Mouse (Mus musculus): ENCODE data around the gene Itgb7.
"Not testable (repeated sequence)": the region's sequence is repeated elsewhere in the genome, so short reads cannot be mapped to it uniquely, and the experiment has no call there.

Itgb7 gene

DNA sequence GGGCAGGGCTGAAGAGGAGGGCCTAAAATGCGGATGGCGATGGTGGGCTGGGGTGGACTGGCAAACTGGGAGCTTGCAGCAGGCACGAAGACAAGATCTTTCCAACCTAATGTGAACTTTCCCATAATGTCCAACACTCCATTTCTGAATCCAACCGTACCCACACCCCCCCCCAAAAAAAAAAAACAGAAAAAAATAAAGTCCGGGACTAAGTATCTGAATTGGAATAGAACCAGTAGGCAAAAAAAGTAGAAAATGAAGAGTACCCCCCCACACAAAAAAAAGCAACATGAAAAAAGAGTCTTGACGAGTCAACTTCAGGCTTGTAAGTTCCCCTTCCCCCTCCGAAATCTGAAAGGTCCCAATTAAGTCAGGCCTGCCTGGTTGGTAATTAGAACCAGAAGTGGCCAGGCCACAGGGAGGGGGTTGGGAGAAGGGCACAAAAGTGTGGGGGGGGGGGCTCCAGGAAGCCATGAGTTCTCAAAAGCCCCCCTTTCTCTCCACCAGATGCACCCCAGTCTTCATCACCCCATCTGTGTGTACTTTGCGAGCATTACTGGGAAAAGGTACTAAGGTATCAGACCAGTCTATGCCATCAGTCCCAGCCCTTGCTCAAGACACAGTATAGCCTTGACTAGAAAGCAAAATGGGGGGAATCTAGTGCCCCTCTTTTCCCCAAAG lies 16.5 kb upstream of the Itgb7 start:
- peak; percentile 79 for DNase-seq

DNA sequence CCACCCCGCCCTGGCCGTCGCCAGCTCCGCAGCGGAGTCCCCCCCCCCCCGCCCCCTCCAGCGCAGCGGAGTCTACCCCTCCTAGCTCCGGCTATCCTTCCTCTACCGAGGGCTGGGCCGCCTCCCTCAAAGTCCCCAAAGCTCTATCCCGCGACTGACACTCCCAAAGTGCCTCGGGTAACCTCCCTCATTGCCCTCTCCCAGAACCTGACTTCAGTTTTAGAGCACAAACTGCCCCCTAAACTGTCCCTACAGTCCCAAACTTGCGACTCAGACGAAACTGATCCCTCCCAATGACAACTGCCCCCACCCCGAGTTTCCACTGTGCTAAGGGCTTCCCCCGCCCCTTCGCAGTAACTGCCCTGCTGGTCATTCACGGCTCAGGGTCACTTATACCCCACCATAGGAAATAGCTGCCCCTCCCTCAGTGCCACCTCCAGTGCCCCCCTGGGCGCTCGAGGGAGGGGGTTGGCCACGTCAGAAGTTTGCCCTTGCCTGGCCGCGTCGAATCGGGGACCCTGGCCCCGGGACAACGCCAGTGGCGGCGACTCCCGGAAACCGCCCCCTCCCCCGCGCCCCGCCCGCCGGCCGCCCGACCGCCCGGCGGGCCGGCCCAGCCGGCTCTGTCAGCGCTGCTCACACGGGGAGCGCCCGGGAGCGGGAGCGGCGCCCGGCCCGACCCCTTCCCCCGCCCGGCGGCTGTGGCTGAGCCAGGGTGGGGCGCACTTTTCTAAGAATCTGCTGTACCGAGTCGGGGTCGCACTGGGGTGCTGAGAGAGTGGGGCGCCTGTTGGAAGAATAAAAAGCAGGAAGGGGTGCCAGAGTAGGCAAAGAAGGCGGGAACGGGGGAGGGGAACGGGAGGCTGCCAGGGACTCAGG lies 15.7 kb upstream of the Itgb7 start:
- DNase-seq: peak; percentile 83

DNA sequence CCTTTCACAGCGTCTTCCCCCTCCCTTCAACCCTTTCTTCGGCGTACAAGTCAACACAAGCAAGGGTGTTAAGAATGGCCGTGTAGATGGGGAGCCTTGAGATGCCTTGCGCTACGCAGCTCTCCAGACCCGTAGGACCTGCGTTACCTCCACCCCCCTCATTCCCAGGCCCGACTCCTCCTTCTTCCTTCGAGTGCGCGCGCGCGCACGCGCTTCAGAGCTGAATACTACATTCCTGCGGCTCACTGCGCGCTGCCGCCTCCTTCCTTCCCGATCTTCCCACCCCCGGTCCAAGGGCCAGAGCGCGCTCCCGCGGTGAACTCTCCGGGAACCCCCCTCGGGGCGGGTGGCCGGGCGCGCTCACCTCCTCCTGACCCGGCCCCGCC lies 15.1 kb upstream of the Itgb7 start:
- peak; percentile 98 for DNase-seq

DNA sequence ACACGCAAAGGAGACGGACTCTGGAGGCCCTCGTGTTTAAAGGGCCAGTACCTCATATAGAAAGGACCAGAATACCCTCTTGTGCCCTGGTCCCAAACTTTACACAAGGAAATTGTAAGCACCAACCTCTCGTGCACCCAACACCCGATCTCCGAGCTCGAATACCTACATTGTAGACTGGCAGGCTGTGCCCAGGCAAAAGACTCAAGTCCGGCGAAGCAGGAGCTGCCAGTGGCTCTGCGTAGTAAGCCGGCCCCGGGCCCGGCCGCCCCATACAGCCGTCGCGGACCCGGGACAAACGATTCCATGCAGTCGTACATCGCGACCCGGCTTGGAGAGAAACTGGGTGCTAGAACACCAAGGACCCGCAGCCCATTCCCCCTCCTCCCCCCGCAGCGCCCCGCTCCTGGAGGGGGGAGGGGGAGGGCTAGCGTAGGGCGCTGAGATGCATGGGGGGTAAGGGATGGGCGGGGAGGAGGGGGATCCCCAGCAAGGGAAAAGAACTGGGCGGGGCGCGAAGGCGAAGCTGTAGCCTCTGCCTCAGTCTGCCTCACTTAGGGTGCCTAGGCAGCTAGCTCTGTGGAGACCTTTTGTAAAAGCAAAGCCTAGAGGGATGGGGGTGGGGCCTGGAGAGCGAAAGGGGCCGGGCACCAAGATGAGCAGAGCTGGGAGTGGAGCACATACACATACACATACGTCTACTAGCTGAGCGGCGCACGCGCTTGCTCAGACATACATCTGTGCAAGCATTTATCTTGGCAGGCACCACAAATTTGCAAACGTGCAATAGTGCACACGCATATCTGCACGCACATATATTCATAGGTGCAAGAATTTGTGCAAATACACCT lies 14.4 kb upstream of the Itgb7 start:
- peak; percentile 86 for DNase-seq

DNA sequence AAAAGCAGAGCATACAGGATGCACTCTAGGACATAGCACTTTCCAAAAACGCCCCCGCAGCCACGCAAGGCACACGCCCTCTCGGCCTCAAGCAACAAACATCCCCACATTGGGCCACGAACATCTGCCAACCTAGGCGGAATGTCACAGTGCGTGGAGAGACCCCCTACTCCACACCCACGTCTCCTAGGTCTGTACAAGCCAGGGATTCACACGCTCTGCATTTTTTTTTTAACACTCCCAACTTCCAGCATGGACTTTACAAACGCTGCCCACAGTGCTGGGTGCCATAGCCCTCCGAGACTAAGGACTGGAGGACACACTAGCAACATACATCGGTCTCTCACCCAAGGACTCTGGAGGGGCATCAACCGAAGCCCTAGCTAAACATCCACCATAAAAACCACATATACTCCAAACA lies 13.7 kb upstream of the Itgb7 start:
- no peak for DNase-seq

DNA sequence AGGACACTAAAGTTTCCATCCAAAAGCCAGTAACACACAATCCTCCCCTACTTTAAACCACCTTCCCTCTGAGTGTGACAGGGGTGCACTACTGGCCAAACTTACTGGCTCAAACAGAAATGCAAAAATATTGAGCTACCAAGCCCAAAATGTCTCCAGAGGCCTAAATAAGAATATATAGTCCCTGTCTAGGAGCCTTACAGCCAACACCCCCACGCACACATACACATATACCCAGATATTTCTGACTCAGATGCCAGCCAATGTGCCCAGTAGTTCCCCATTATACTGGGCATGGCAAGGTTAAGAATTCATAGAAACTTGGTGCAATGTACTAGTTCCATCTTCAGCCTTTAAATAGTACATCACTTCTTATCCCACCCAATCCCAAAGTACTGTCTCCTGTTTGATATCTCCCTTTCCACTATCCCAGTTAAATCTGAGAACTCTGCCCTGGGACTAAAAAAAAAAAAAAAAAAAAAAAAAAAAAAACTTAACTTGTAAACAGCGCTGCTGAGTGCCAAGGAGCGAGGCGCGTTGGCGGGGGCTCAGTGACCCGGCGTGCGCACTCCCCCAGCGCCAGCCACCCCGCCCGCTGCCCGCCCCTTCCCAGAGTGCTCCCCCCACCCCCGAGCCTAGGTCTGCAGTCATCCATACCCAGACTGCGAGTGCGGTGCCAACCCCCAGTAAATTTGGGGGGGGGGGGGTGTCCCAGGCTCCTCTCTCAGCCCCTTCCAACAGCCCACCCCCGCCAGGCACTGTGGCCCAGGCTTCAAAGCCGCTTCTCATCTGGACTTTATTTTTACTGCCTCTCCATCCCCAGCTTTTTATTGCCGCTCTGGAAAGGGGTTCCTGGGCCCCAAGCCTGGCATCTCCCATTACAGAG lies 12.8 kb upstream of the Itgb7 start:
- peak; percentile 25 for DNase-seq

DNA sequence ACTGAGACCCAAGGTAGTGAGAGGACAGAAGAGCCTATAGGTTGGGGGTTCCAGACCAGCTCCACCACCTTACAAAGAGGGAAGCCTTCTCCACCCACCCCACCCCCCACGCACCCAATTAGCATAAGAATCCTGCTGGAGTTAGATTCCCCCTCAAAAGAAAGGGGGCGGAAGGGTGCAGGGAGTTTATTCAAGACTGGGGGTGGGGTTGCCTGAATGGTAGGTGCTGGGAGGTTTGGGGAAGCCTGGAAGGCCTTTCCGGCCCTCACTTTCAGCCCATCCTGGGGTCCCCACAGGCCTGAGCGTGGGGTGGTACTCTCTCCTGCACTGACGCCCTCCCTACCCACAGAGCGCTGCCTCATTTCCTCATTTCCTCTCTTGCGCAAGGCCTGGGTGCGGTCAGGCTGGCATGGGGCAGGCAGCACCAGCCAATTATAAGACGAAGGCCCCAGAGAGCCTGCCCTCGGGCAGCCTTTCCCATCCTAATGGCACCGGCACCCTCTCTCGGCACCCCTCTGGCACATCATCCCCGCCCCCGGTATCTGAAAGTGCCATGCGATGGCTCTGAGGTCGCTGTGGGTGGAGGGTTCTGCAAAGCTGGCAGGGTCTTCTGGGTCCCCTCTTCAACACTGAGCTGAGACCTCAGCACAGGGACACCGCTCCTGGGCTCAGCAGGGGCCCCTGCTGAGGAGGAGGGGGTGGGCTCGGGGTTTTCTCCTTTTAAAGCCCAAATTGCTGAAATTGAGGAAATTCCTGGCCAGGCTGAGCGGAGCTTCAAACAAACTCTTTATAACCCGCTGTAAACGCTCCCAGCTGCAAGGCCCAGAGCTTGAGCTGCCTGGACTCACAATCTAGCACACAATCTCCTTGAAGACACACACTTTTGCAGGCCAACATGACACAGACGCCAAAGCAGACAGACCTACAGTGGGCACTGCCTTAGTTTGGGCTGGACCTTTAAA lies 11.8 kb upstream of the Itgb7 start:
- peak; percentile 40 for DNase-seq

DNA sequence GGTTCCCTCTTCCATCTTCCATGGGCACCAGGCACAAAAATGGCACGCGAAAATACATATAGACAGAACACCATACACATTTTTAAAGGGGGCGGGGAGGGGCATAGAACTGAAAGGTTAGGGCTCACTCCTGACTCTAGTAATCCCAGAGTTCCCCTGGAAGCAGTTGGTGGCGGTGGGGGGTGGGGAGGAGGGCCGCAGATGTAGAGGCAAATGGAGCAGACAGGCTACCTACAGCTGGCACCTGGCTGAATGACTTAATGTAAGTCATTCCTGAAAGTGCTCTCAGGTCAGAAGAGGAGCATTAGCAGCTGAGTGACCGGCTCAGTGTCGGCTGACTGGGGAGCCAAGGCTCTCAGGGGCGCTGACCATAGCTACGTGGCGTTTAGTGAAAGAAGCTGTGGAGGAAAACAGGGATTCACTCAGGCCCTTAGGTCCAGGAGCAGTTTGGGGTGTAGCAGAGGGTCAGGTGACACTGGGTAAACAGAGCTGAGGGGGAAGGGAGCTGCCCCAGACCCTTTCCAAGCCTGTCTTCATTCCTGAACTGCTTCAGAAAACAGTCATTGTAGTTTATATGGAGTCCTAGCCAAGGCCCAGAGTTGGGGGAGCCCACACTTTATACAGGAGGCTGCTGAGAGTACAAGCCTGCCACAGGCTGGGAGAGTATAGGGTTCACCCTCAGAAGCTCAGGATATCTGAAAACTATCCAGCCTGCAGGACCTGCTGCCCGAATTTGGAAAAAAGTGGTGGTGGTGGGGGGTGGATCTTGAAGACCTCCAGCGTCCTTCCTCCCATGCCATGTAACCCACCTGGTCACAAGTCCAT lies 10.9 kb upstream of the Itgb7 start:
- no peak for DNase-seq

DNA sequence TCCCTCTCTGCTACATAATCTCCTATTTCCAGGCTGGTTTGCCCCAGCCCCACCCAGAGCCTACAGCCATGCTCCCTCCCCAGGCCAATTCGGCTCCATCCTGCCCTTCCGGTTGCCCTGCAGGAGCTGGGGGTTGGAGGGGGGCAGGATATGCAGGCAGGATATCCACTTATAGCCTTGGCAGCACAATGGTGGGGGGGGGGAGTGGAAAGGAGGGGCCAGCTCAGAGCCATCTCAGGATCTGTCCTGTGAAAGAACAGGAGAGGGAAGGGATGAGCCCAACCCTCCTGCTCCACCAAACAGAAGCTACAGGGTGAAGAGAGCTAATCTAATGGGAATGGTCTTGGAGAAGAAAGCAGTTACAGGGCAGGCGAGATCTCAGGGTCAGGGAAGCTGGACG lies 8.9 kb upstream of the Itgb7 start:
- no peak for DNase-seq

DNA sequence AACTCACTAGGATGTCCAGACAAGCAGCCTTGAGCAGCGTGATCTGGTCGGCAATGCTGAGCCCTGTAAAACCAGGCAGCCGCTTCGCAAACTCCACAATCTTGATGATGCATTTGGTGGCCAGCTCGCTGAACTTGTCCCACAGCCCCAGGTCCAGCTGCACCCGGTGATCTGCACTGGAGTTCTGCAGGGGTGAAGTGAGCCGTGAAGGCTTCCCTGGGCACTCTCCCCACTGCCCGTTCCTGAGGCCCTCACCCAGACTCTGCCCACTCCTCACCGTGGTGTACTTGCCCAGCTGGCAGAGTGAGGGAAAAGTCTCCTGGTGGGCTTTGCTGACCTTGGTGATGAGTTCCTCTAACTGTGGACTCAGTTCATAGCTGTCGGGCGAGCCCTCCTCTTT lies 8.1 kb upstream of the Itgb7 start:
- no peak for DNase-seq

DNA sequence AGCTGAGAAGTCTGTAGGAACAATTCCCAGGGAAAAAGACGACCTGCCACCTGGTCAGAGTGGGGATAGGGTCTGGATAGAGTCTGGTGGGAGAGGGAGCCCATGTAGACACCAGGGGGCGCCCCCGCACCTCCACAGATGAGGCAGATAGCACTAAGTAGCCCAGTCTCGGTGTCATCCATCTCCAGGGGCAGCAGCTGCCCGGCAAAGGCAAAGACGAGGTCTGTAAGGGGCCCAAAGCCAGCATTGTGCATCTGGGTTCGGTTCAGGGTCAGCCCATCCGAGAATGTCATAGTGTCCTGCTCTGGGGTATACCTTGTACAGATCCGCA lies 7.5 kb upstream of the Itgb7 start:
- DNase-seq: peak; percentile 86

DNA sequence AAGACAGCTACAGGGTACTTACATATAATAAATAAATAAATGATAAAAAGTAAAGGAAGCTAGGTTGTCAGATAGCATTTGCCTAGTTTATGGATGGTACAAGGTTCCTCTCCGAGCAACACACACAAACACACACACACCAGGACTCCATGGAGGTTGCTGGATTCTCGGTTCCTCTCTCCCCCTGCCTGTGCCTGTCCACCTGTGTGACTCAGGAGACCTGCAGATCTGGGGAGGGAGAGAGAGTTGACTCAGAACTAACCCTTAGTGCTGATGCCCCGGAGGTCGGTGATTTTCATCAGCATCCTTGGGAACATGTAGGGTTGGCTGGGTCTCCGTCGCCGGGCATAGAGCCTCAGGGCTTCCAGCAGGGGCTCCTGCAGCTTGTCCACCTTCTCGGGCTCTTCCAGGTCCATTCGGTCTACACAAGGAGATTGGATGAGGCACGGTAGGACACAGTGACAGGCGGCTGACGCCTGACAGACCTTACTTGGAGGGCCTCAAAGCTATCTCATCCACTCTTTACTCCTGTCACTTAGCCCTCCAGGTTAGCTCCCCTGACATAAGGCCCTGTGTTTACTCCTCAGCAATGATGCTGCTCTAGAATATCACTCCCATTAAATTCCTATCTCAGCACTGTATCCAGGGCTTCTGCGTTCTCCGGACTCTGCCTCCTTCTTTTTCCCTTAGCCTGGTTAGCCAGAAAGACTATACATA lies 7.0 kb upstream of the Itgb7 start:
- no peak for DNase-seq

DNA sequence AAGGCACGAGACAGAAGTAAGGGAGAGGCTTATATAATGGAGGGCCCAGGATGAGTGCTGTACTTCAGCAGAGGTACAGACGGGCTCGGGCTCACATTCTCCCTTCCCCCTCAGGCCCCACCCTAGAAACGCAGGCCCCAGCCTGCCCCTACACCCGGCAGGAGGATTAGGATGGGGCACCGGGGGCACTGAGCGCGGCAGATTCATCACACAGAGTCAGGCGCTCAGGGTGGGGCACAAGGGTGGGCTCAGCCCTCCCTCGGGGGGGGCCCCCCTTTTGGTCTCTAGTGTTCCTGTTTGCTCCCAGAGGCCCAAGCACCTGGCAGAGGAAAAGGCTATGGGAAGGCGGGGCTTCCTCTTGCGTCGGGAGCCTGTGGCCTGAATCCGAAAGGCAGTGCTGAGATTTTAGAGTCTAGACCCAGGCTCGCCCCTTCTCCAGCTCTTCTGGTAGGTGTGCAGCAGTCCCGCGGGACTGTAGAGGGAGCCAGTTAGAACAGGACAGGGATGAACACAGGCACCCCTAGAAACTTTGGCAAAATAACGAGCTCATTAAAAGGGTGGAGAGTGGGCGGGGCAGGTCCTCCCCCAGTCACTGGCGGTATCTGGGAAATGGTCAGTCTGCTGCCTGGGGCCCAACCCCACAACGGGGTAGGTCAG lies 3.8 kb upstream of the Itgb7 start:
- DNase-seq: peak; percentile 46

DNA sequence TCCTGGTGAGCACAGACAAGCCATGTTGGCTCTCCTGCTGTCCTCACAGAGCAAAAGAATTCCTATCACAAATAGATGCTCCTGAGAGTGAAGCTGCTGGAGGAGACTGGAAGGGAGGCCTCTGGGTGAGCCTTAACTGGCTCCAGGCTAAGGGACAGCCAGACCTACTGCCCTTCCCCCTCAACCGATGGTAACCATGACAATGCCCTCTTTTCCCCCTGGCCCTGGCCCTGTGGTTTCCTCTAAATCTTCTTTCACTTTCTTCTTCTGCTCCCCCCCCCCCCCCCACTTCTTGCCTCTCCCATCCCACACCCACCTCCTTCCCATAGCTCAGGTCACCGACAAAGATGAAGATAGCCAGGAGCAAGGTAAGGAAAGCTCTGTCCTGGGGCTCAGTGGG lies 2.2 kb upstream of the Itgb7 start:
- DNase-seq: peak; percentile 20

DNA sequence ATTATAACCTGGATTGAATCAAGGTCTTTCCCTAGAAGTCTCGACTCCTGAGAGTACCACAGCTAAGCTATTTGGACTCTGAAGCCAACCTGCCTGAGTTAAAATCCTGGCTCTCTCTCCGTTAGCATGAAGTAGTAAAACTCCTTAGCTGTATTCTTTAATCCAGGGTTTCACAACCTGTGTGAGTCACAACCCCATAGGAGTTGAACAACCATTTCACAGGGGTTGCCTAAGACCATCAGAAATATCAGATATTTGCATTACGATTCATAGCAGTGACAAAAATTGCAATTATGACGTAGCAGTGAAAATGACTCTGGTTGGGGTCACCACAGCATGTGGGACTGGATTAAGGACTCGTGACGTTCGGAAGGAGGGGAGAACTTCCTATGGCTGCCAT lies 1.0 kb upstream of the Itgb7 start:
- no peak for DNase-seq

DNA sequence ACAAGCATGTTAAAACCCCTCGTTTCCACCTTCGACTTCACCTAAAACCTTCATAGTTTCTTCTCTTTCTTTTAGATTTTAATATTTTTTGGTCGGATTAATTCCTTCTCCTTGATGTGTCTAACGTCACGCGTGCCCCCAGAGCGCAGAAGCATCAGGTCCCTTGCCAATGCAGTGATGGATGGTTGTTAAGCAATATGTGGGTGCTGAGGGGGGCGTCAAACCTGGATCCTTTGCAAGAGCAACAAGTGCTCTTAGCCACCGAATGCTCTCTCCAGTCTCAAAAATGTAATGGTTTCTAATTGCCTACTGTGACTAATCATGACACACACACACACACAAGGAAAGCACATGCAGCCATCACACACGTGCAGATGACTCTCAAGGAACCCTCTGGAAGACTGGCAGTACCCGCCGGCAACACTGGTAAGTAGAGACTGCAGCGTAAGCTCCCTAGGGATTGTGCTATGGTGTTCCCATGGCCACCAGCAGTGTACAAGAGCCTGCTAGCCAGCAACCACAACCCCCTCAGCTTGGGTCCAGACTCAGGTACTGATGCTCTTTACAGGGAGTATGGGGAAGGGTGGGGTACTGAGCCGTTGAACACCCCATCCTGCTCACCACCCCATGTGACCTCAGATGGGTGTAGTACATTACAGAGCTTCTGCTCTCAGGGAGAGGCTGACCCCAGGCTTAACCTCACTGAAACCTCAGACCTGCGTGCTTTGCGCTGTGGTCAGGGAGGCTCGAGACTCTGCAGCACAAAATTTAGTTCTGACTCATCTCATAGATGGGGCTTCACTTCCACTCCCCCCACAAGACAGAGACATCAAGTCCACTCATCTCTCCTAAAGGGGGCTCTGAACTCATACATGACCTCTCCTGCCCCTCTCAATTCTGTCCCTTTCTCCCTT lies 1.1 kb downstream of the Itgb7 start:
- no peak for DNase-seq

DNA sequence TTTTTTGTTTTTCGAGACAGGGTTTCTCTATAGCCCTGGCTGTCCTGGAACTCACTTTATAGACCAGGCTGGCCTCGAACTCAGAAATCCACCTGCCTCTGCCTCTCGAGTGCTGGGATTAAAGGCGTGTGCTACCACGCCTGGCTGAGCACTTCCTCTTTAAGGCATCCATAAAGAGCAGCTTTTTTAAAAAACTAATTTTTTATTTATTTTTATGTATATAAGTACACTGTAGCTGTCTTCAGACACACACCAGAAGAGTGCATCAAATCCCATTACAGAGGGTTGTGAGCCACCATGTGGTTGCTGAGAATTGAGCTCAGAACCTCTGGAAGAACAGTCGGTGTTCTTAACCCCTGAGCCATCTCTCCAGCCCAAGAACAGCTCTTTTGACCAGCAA lies 6.1 kb downstream of the Itgb7 start:
- not testable (repeated sequence) for DNase-seq

DNA sequence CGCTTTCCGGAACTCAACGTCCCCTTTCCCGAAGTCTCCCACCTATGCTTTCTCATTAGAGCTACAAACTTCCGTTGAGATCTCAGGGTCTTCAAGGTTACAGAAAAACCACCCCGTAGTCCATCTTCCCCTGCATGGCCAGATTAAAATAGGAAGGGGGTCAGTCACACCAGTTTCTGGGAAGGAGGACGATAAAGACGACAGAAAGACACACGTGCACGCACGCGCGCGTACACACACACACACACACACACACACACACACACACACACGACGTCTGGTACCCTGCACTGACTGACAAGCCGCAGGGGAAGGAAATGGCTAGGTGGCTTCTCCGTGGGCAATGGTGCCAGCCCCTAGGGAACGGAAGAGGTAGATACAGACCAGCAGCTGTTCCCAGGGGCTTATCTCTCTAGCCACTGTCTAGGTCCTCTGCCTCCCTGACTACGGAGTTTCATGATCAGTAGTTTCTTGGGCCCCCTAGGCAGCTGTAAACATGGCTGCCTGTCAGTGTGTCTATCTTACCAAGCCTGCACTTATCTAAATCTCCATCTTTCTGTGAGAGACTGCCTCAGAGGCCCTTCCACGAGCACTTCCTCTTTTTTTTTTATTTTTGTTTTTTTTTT lies 6.6 kb downstream of the Itgb7 start:
- DNase-seq: peak; percentile 15
